Mouse (Mus musculus) heart, postnatal 10 days (tissue): Measurements from ENCODE around the gene Tmem218. TPM values are rescaled to one million over a fixed set of nuclear protein-coding genes. Genes with fewer than 3 reads are reported as not detected.

Source experiments
- DNase-seq, 2 experiments: peaks; one replicate each; pipeline ENCODE4 v3.0.0; 2021
- intact Hi-C: fragments of 180-260 bp; cut with DNase I; formaldehyde crosslinking; loops from one replicate; pipeline ENCODE4 v1.15.1; 2025
- total RNA-seq, 2 experiments: library from RNA; stranded (reverse); gene quantifications; 2 replicates each; pipeline ENCODE4 v1.2.3; 2021

The Tmem218 gene
- total RNA-seq, 2 experiments from 2014 or later: 6.2 to 6.4 TPM

DNA sequence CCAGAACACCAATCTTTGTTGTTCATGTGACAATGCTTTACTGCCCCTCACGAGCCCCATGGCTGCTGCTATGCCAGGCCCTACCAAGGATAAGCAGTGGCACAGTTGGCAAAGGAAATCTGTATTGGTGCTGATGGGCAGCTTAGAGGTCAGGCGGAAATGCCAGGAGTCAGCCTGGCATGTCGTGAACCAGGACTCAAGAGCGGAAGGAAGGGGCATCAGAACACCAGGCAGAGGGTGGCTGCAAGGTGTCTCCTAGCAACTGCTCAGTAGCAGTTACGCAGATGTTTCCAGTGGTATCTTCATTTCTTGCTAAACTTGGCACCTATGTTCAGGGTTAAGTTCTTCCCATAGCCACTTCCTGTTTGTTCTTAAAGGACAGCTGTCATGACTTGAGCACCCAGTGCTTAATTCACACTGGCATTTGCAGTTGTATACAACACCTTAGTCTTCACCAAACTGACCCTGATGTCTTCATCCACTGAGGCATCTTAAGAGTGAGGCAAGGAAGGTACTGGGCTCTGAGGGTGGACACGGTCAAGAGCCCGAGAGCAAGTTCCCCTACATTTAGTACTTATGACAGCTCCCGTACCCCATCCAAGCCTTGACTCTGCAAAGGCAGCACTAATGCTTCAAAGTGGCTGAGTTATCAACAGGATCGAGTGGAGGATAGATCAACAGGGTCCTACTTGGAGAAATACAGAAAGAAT, 22.6 kb downstream of the Tmem218 start:
- DNase-seq: no peak
- intact Hi-C loops: loop anchor here (1.0 to 2.0 kb wide), 4 partner anchors 53 to 335 kb away; no protein-coding TSS in a partner anchor

DNA sequence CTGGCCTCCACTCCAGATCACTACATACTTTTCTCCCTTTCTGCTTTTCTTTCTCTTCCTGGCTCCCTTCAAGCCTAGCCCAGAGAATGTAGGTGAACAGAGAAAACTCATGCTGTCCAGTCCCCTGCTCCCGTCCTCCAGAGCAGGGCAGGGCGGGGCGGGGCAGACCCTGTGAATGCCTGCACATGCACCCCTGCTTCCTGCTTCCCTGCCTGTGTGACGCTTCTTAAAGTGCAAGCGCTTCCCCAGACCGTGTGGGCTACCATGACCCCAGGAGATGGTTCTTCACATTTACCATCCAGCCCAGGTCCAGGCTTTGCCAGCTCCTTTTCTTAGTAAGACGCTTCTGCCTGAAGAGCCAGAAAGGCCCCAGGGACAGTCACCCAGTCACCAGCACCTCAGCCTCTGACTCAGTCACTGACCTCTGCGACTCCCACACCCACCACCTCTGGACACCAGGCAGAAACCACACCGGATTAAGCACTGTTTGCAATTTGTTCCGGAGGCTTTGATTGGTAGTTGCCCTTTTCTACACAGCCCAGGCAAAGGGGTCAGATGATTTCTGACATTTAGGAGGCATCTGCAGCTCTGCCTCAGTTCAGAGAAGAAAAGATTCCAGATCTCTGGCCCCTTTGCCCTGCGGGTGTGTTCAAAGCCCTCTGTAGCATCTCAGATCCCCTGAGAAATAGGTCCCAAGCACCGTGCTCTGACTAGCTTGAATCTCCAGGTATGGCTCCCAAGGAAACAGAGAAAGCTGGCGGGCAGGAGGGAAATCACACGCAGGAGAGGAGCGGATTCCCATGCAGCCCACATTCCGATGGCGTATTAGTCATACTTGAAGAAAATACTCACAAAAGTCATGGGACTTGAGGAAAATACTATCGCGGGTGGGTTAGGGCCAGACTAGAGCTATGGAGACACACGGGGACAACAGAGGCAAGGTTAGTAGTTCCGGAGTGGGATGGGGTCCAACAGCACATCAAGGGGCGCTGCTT, 24.5 kb downstream of the Tmem218 start:
- intact Hi-C loops: no loop called here

DNA sequence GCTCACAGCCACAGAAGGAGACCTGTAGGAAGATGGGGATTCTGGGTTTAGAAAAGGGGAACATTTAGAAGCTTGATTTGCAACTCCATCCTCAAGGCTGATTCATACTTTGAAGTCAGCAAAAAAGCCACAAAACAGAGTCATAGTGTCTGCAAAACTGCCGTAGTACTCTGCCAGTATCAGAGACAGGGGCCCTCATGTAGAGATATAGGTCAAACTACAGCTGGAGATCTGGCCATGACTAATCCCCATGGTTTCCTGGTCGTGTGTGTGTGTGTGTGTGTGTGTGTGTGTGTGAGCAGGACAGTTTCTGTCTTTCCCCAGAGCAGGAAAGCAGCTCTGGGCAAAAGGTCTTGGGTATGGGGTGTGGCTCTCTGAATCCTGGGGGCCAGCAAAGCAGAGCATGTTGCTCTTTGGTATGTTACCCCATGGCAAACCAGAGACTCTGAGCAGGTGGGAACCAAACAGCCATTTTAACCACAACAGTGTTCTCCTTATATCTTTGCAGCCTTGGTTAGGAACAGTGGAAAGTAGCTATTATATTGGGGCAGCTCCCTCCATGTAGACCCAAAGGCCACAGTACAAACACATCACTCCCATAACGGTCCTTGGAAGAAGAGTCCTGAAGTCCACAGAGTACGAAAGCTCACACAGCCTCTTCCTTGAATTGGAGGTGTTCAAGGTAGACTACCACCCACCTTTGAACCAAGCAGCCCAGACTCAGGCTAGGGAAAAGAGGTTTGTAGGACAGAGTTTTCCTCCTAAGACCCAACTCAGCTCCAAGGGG, 28.1 kb downstream of the Tmem218 start:
- DNase-seq: peak; percentile 23 to 33

More for the DNA sequence above, 24.5 kb downstream of the Tmem218 start:
- DNase-seq: no peak

DNA sequence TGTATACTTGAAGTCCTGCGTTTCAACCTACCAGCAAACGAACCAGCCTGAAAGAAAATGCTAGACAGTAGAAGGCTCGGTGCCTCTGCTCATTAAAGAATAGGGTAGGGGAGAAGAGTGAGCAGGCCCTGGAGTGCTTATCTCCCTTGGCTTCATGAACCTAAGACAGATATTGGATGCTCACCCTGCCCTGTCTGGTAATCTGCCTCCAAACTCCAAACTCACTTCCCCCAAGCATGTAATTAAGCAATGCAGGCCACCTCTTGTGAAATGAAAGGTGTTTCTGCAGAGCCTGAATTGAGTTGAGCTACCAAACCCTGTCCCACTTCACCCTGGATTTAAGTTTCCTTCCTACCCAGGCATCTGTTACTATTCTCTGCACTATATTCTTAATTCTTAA, 34.7 kb downstream of the Tmem218 start:
- intact Hi-C loops: no loop called here
- no peak for DNase-seq

More for the DNA sequence above, 28.1 kb downstream of the Tmem218 start:
- intact Hi-C loops: no loop called here

DNA sequence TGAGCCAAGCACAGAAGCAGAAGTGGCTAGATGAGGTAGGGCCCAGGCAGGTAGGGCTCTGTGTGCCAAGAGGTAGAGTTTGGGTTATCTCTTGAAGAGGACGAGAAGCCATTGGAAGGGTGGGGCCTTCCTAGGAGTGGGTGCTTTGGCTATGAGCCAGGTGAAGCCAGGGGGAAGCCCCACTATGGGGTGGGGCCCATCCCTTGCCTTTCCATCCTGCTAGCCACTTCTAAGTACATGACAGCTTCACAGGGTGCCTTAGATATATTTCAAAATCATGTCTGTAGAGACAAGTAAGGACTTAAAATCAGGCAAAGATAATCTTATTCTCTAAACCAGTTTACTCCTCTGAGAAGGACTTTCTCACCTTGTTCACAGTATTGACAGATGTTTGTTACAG, 36.6 kb downstream of the Tmem218 start:
- no peak for DNase-seq
- intact Hi-C loops: no loop called here

DNA sequence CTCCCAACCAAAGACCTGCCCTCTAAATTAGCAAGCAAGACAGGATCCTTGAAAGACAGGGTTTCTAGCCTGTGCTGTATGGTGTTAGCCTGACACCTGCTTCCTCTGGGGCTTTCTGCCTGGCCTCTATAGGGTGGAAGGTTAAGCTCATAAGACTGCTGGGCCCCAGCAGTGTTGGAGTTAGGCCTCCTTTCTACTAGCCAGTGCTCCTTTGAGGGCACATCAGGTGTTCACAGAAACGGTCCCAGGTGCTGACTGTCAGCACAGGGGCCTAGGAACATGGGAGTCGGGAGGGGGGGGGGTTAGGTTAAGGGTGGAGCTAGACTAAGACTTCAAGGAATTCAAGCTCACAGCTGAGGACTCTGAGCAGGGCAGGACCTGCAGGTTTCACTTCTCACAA, 37.4 kb downstream of the Tmem218 start:
- no peak for DNase-seq
- intact Hi-C loops: no loop called here

DNA sequence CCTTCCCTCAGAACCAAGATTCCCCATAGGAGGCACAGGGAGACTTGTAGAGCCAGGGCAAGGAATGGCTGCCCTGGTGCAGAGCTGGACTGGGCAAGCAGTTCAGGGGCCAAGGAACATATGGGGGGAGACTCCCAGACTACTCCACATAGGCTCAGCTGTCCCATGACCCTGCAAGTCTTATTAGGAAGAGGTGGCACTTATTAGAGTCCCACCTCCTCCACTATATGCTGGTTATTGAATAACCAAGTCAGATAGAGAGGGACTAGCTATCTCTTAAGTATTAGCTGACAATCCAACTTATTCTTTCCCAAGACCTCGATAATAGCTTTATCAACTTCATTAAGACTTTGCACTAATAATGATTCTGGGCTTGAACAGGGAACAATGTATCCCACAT, 37.8 kb downstream of the Tmem218 start:
- intact Hi-C loops: no loop called here
- no peak for DNase-seq

DNA sequence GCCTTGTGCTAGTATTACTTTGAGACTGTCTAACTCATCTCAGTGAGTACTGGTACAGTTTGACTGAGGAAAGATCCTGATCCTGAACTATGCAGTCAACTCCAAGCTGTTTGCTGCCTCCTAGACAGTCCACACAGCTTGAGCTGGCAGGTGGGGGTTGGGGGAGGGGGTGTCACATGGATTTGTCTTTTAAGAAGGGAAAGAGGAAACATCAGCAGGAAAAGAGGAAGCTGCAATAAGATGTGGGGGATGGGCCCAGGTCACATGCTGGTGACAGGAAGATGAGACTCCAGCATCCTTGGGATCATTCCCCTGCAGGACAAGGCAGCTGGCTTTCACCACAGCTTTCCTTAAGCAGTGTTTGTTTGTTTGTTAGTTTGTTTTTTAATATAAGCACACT, 39.4 kb downstream of the Tmem218 start:
- intact Hi-C loops: no loop called here
- peak; percentile 46 to 48 for DNase-seq

DNA sequence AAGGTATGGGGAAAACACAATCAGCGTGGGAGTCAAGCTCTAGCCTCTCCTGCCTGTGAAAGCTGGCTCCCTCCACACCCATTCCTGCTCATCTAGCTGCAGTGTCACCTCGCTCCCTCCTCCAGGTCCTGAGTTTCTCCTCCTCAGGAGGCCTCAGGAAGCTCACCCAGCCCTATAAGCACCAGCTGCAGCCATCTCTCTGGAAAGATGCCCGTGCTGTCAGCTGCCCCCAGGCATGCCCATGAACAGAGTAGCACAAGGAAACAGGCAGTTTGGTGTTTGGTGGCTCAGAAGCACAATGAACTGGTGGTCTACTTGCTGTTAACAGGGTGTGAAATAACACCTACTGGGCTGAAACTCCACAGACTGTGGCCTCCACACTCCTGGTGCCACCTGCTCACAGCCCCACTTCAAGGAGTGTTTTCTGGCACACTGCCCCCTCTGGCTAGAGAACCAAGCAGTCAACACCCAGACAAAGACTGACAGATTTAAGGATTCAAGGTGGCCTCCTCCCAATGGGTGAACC, 40.4 kb downstream of the Tmem218 start:
- DNase-seq: no peak
- intact Hi-C loops: no loop called here

DNA sequence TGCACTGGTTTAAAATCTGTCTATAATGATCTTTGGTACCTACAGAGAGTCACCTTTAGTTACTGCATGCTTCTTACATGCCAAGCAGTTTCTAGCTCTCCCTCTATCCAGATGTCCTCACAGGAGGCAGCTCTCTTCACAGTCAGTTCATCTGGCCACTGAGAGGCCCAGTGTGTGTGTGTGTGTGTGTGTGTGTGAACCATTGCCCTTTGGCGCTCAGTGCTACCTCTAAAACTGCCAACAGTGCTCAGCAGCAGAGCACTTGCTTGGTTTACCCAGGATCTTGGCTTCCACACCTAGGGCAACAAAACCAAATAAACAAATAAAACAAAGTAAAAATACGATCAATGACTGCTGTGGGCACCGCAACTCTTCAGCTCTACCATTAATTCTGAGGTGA, 42.0 kb downstream of the Tmem218 start:
- intact Hi-C loops: loop anchor here (10.0 kb wide), 1 partner anchor 385 kb away; no protein-coding TSS in a partner anchor
- DNase-seq: no peak

DNA sequence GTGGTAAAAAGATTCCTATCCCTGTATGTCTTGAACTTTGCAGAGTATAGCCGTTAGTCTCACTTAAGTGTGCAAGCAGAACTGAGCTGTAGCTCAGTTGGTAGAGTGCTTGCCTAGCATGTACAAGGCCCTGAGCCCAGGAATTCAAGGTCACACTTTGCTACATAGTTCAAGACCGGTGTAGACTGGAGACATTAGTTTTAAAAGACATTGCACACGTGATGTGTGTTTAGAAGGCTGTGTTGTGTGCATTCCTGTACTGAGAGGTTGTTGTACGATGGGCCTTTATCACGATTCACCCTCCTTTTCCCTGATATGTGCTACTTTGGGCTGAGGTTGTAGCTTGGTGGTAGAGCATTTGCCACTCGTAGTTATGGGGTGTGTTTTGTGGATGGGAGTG, 42.6 kb downstream of the Tmem218 start:
- intact Hi-C loops: loop anchor here (10.0 kb wide), 1 partner anchor 384 kb away; no protein-coding TSS in a partner anchor
- DNase-seq: no peak

DNA sequence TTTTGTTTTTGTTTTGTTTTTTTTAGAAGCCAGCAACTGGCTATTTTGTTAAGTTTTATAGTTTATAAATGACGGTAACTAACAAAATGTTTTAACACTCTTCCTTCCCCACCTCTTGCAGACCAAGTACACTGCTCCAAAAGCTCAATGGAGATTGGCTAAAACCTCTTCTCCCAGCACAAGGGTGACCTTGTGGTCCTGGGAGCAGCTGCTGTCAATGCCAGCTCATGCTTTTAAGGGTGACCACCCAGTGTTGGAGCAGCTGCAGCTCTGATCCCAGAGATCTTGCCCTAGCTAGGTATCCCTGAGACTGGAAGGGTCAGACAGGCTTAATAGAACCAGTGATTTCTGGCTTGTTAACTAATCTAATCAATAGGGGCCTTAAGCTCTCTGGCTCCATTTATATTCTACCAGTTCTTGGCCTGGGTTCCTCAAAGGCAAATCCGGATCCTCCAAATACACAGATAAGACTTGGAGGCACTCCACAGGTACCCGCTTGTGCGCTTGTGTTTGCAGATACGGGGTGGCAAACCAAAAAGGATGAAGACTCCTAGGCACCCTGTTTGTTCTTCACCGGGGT, 46.6 kb downstream of the Tmem218 start:
- DNase-seq: peak in 1 of 2 experiments; percentile 15
- intact Hi-C loops: loop anchor here (5.0 to 10.0 kb wide), 2 partner anchors 73 to 380 kb away; no protein-coding TSS in a partner anchor

DNA sequence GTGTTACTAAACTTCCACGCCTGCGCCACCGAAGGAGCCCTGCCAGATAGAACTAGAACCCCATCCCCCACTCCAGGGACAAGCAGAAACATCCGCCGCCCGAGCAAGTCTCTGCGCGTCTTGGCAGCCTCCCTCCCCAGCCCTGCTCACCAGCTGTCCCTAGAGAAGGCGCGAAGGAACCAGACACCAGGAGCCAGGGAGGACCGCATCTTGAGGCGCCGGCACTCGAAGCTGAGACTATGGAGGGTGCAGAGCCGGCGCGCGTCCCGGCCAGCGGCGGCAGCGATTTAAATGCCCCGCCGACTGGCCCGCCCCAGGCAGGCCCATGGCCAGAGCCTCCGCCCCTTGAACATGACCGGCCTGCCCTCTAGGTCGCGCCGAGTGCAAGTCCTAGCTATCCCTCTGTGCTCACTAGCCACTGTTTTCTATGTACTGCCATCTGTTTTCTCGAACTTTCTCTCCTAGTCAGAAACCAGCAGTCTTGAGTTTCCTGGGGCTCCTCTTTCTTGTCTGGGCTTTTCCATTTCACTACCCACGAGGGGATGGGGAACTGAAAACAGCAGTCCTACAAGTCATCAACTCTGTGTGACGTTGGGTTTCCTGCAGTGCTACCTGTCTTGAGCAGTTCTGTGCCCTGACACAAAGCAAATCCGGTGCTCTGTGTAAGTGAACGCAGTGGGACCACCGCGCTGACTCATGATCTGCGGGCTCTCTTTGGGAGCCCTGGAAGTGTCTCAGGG, 47.3 kb downstream of the Tmem218 start, which contains the start of gene Slc37a2:
Slc37a2 (minus strand) TSS at position 590 of the 740 bp plus-strand sequence.
- peak; percentile 74 to 75 for DNase-seq
- intact Hi-C loops: loop anchor here (5.0 to 10.0 kb wide), 2 partner anchors 72 to 379 kb away; no protein-coding TSS in a partner anchor

DNA sequence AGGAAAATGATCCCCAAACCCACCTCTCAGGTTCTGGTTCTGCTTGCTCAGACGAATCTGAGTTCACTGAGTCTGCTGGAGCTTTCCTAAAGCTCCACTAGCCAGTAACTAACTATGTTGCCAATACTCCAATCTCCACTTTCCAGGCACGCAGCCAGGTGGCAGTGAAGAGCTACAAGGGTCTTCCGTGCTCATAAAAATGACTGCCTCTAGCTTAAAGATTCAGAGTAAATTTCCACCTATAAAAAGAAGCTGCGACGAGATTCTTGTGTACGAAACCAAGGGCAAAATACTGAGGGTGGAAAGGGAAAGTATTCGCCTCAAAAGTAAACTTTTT, 47.8 kb downstream of the Tmem218 start:
- intact Hi-C loops: loop anchor here (5.0 to 10.0 kb wide), 2 partner anchors 71 to 379 kb away; no protein-coding TSS in a partner anchor

DNA sequence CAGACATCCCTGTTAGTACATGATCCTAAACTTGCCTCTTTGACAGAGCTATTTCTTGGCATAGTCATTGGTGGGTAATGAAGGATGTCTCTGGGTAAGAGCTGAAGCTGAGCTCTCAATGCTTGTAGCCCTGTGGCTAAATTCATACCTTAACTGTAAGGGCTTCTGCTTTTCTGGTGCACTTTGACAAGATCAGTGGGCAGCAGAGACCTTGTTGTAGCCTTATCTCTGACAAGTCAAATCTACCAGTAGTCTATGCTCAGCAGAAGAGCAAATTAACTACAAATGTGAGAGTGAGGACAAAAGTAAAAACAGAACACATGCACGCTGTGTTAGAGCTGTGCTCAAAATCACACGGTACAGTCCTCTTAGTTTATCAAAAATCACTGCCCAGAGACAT, 58.6 kb downstream of the Tmem218 start:
- no peak for DNase-seq
- intact Hi-C loops: no loop called here

More for the DNA sequence above, 47.8 kb downstream of the Tmem218 start:
- DNase-seq: peak; percentile 59 to 72
